Mouse (Mus musculus) brain, embryonic 14.5 days (tissue): ENCODE data around the gene Add2.

Experiments used
- CTCF ChIP-seq: fragments of 200-500 bp; IDR thresholded peaks from 2 replicates; pipeline ENCODE4 v1.5.1; 2012; ENCODE audit warnings: inconsistent platforms, mild to moderate bottlenecking, moderate library complexity, borderline replicate concordance; ENCODE audit not compliant: insufficient read depth, insufficient read length; ENCODE audit errors: extremely low read depth
- POLR2A ChIP-seq: fragments of 200-500 bp; IDR thresholded peaks from 2 replicates; pipeline ENCODE4 v1.6.1; 2012; ENCODE audit warnings: mild to moderate bottlenecking, inconsistent platforms, borderline replicate concordance; ENCODE audit not compliant: poor library complexity, insufficient read depth, insufficient read length, severe bottlenecking; ENCODE audit errors: extremely low read depth

- TF ChIP-seq CTCF (no peak), POLR2A (no peak)
Measured at GRCm38 (mm10) chr6:86053594-86053993, 25.1 kb downstream of the Add2 start.
